Mouse (Mus musculus) limb, embryonic 14.5 days (tissue): Measurements from ENCODE around the gene Kdr. TPM values are rescaled to one million over a fixed set of nuclear protein-coding genes. Genes with fewer than 3 reads are reported as not detected.

ENCODE experiments used
- ATAC-seq: fragments of 200-750 bp; cut with Nextera tagmentation; 2 replicates; pipeline ENCODE4 v1.8.0; 2017; ENCODE audit warnings: low read depth, moderate number of reproducible peaks, moderate TSS enrichment; ENCODE audit not compliant: low FRiP score
- DNase-seq: peaks from one replicate; pipeline ENCODE4 v3.0.0-alpha.2; 2015; ENCODE audit warnings: low spot score
- H3K27ac ChIP-seq: fragments of 300-500 bp; sonication (generic); replicated peaks from 2 replicates; pipeline ENCODE4 v1.5.1; 2014; ENCODE audit warnings: low read depth, mild to moderate bottlenecking, low read length, moderate library complexity, mixed read lengths
- H3K27me3 ChIP-seq: fragments of 300-500 bp; sonication (generic); 2 replicates; pipeline ENCODE4 v1.6.1; 2014; ENCODE audit warnings: low read length, mixed read lengths; ENCODE audit not compliant: control insufficient read depth, insufficient read depth
- H3K36me3 ChIP-seq: fragments of 300-500 bp; sonication (generic); 2 replicates; pipeline ENCODE4 v1.6.1; 2014; ENCODE audit warnings: mild to moderate bottlenecking, low read length, moderate library complexity, mixed read lengths; ENCODE audit not compliant: control insufficient read depth, insufficient read depth
- H3K4me1 ChIP-seq: fragments of 300-500 bp; sonication (generic); 2 replicates; pipeline ENCODE4 v1.6.1; 2014; ENCODE audit warnings: antibody characterized with exemption, low read length, mixed read lengths; ENCODE audit not compliant: control insufficient read depth, insufficient read depth
- H3K4me2 ChIP-seq: fragments of 300-500 bp; sonication (generic); replicated peaks from 2 replicates; pipeline ENCODE4 v1.6.1; 2014; ENCODE audit warnings: low read depth, mild to moderate bottlenecking, low read length, moderate library complexity; ENCODE audit not compliant: severe bottlenecking
- H3K4me3 ChIP-seq: fragments of 300-500 bp; sonication (generic); replicated peaks from 2 replicates; pipeline ENCODE4 v1.5.1; 2014; ENCODE audit warnings: low read length
- H3K9ac ChIP-seq: fragments of 300-500 bp; sonication (generic); 2 replicates; pipeline ENCODE4 v1.6.1; 2014; ENCODE audit warnings: mild to moderate bottlenecking, low read depth, low read length, moderate library complexity; ENCODE audit not compliant: severe bottlenecking
- H3K9me3 ChIP-seq: fragments of 300-500 bp; sonication (generic); 2 replicates; pipeline ENCODE4 v1.6.1; 2016; ENCODE audit warnings: low read length; ENCODE audit not compliant: control insufficient read depth
- POLR2A ChIP-seq: fragments of 200-500 bp; IDR thresholded peaks from 2 replicates; pipeline ENCODE4 v1.8.0; 2012; ENCODE audit warnings: inconsistent platforms, mild to moderate bottlenecking, moderate library complexity, borderline replicate concordance; ENCODE audit not compliant: insufficient read depth, insufficient read length; ENCODE audit errors: extremely low read depth
- WGBS: fragments of 180-500 bp; shearing (Covaris S2); extraction: QIAGEN DNeasy Blood & Tissue Kit; methylation state at CpG from one replicate; pipeline ENCODE4 v1.1.7; 2014; 5-methylcytosine and 5-hydroxymethylcytosine counted together
- polyA plus RNA-seq, 2 experiments: library from polyadenylated mRNA; depleted of rRNA in 1 of 2; stranded (reverse) in 1 of 2; unstranded in 1 of 2; fragments of >200 nt; fragmentation: Nextera tagmentation in 1 of 2; extraction: Ambion mirVana in 1 of 2; gene quantifications; 2 replicates each; pipeline versions ENCODE4 v1.2.1 to v1.2.3; 2012 to 2014

The Kdr gene
- polyA plus RNA-seq, 2 experiments = 21.1 to 25.0 TPM

DNA sequence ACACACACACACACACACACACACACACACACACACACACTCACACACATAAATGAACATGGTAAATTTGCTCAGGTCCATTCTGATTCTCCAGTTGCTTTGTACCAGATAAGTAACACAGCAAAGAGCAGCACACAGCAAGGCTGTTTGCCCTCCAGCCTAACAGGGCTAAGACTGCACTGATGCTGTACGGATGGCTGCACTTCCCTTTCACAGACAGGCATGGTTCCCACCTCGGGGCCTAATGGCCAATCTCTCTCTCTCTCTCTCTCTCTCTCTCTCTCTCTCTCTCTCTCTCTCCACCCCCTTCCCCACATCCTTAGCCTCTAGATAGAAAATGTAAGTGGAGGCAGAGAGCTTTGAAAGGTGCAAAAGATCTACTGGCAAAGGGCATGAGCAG, 27.4 kb downstream of the Kdr start:
- no peaks in the 10 kb centered on the region for H3K27me3 ChIP-seq
- TF ChIP-seq POLR2A = no peak
- DNase-seq (no peak), ATAC-seq (no peak)
- no peak overlapping the region for H3K4me2 ChIP-seq
- H3K9ac ChIP-seq = no peak overlapping the region
- H3K36me3 ChIP-seq = no peaks in the 10 kb centered on the region
- H3K9me3 ChIP-seq = no peaks in the 10 kb centered on the region
- no peaks in the 10 kb centered on the region for H3K4me1 ChIP-seq
- H3K4me3 ChIP-seq = no peak overlapping the region
- WGBS = 62% methylated on average over 2 of the region's 2 CpGs
- no peak overlapping the region for H3K27ac ChIP-seq

DNA sequence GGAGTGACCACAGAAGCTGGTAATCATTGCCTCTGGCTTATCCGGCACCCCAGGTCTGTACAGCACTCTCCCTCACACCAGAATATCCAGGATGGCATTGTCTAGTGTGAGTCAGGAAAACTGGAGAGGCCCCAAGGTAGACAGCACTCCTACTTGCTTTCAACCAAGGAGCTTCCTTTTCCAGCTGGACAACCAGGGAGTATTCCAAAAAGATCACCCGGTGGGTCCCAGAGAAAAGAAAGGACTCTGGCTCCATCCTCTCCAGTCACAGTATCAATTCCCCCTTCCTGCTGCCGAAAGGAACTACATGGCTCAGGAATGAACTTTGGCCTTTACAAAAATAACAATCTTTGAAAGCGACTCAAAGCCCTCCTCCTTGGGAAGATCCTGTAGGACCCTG, 32.9 kb downstream of the Kdr start:
- 74% methylated on average over 4 of the region's 4 CpGs for WGBS
- Histone ChIP-seq H3K36me3 (no peaks in the 10 kb centered on the region), H3K4me1 (0 out of 2 replicates have a peak, but pooled peaks cover 5% of the 10 kb centered on the region), H3K4me3 (no peak overlapping the region), H3K4me2 (no peak overlapping the region), H3K9ac (no peak overlapping the region), H3K27ac (no peak overlapping the region), H3K27me3 (no peaks in the 10 kb centered on the region), H3K9me3 (no peaks in the 10 kb centered on the region)
- DNase-seq (no peak), ATAC-seq (no peak)
- TF ChIP-seq POLR2A = no peak

GRCm38 (mm10) chr5:75943301-75943700, 35.0 kb downstream of the Kdr start:
- H3K9ac ChIP-seq = no peak overlapping the region
- no peak overlapping the region for H3K4me2 ChIP-seq
- H3K36me3 ChIP-seq = no peaks in the 10 kb centered on the region
- 96% methylated on average over 6 of the region's 6 CpGs for WGBS
- no peaks in the 10 kb centered on the region for H3K9me3 ChIP-seq
- DNase-seq (no peak), ATAC-seq (no peak)
- TF ChIP-seq POLR2A = no peak
- H3K4me3 ChIP-seq = no peak overlapping the region
- H3K4me1 ChIP-seq = 0 out of 2 replicates have a peak, but pooled peaks cover 5% of the 10 kb centered on the region
- no peak overlapping the region for H3K27ac ChIP-seq
- H3K27me3 ChIP-seq = no peaks in the 10 kb centered on the region

GRCm38 (mm10) chr5:75941775-75942580, 36.3 kb downstream of the Kdr start:
- Histone ChIP-seq H3K9me3 (no peaks in the 10 kb centered on the region), H3K36me3 (no peaks in the 10 kb centered on the region), H3K27ac (no peak overlapping the region), H3K4me3 (no peak overlapping the region), H3K27me3 (no peaks in the 10 kb centered on the region), H3K9ac (no peak overlapping the region), H3K4me1 (0 out of 2 replicates have a peak, but pooled peaks cover 5% of the 10 kb centered on the region), H3K4me2 (no peak overlapping the region)
- 85% methylated on average over 11 of the region's 11 CpGs for WGBS
- TF ChIP-seq POLR2A = no peak
- ATAC-seq = no peak
- DNase-seq = no peak

- H3K4me2 ChIP-seq = no peak overlapping the region
- H3K4me1 ChIP-seq = 0 out of 2 replicates have a peak, but pooled peaks cover 5% of the 10 kb centered on the region
- WGBS = 49% methylated on average over 8 of the region's 8 CpGs
- H3K27ac ChIP-seq = peak overlapping the region; percentile 26; the same call in 1 of the 2 replicates
- H3K4me3 ChIP-seq = no peak overlapping the region
- ATAC-seq = no peak
- H3K36me3 ChIP-seq = no peaks in the 10 kb centered on the region
- no peaks in the 10 kb centered on the region for H3K27me3 ChIP-seq
- no peak overlapping the region for H3K9ac ChIP-seq
- no peaks in the 10 kb centered on the region for H3K9me3 ChIP-seq
- TF ChIP-seq POLR2A = no peak
- no peak for DNase-seq
Measured at GRCm38 (mm10) chr5:75939144-75939732, 39.0 kb downstream of the Kdr start.
